12 mouse cellular contexts compared by ENCODE assay signal in the genomic region with DNA sequence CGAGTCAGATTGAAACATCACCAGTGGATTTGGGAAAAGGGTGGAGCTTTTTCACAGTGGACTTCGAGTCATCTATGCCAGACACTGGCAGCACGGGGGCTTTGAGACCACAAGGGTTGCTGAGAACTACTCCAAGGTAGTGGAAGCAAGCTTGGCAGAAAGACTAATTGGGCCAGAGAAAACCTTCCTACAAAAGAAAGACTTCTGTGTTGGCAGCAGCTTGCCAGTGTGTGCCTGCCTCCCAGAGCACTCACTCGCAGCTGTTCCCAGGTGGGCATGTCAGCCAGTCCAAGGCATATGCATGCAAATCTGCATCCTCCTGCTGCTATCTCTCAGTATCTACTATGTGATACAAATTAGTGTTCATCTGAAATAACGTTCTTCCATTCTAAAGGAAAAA.
DNase-seq lines count a peak whose midpoint lies in the region.
"Had no signal": no experiment of that assay in that cellular context is flagged by ENCODE, and none has a peak within 500 bp of the region (broad histone marks: within the 10 kb centered on the region; RNA-seq: fewer than 3 reads in every experiment).

No protein-coding gene starts in this region.

- peak; percentile 54 to 69 for DNase-seq in left cerebral cortex, adult 18-20 months (ENCODE audit: low spot score in 2 of 2)
- DNase-seq in left cerebral cortex, adult 11 months (ENCODE audit: low spot score) = no peak
- DNase-seq in layer of hippocampus, adult 18-20 months (ENCODE audit: low spot score in 2 of 2) = peak; percentile 60 to 79
- peak; percentile 43 to 66 for DNase-seq in left cerebral cortex, adult 9 months (ENCODE audit: low spot score in 2 of 2)
- DNase-seq in right cerebral cortex, postnatal 36 days (ENCODE audit: low spot score in 2 of 2) = peak; percentile 55 to 68
- DNase-seq in heart, adult 8-10 months (ENCODE audit: low spot score) = no peak
- DNase-seq in thymus, postnatal 4 days = no peak
- DNase-seq: adrenal gland, postnatal 10 days; embryo, embryonic 11 days; kidney, postnatal 36 days; lung, postnatal 36 days; thymus, postnatal 14 days had no signal

Comparison
In these comparisons a context has a peak if more than half of its experiments do, and no peak if none do; other contexts are left out.
1. DNase-seq: peak in left cerebral cortex, adult 18-20 months (2 of 2), layer of hippocampus, adult 18-20 months (2 of 2), left cerebral cortex, adult 9 months (2 of 2) and right cerebral cortex, postnatal 36 days (2 of 2); none in left cerebral cortex, adult 11 months (single experiment), heart, adult 8-10 months (single experiment) and thymus, postnatal 4 days (single experiment).